Mouse (Mus musculus): Measurements from ENCODE around the gene Lyve1.

Lyve1 gene

DNA sequence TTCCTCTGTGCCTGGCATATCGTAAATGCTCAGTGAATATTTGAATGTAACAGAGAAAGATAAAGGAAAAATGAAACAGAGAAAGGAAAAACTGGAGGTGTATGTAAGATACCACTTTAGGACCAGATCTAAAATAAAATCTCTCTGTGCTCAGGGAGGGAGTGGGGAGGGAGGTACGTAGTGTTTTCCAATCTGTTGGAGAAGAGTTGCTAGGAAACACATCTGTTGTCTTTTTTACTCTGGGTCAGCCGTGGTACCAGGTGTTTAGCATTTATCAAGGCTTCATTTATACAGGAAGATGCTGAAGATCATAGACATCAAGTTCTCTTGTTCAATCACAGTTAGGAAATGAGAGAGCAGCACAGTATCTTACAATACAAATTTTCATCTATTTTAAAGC, 8.5 kb downstream of the Lyve1 start:
- in situ Hi-C loops (cut with MboI; ENCODE audit: low sequenced_read_pairs) = no loop called here

GRCm38 (mm10) chr7:110853611-110854010, 9.4 kb downstream of the Lyve1 start:
- in situ Hi-C loops (cut with MboI; ENCODE audit: low sequenced_read_pairs) = no loop called here

DNA sequence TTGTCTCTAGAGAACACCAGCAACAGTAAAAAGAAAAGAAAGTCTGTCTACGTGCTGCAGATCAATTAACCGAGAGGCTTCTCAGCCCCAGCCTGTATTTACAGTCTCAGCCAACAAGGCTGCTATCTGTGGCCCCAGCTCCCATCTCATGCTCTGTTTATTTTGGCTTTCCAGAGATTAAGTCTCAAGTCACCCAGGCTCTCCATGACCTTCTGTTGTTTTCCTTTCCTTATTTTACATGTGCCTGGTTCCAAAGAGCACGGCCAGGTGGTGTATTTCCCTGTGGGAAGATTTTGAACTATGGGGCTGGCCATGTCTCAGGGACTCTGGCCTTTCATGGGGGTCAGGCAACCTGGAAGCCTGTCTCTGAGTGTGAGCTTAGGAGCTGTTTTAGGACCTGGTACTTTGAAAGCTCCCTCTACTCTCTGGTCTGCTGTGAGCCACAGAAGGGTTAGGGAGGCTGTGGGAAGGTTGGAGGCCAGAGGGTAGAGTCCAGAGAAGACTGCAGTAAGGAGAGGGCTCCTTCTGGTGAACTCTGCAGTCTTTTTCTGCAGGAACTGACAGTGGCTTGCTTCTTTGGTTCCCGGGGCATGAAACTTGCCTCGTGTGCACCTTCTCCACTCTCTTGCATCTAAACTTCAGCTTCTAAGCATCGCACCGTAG, 11.4 kb downstream of the Lyve1 start:
- in situ Hi-C loops (cut with MboI; ENCODE audit: low sequenced_read_pairs) = no loop called here

DNA sequence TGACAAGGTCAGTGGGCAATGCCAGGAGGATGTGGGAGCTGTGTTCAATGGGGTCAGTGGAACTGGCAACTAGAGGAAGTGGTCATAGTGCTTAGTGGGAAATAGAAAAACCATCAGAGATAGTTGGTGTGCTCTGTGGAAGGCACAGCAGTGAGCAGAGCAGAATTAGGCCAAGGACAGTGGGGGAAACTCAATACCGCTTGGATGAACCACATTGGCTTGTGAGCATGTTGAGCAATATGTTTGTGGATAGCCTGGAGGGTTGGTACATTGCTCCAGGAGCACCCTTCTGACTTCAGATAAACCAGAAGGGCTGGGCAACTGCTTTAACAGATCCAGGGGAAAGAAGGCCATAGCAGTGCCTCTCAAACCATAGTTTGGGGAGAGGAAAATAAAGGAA, 14.7 kb downstream of the Lyve1 start:
- in situ Hi-C loops (cut with MboI; ENCODE audit: low sequenced_read_pairs) = no loop called here

DNA sequence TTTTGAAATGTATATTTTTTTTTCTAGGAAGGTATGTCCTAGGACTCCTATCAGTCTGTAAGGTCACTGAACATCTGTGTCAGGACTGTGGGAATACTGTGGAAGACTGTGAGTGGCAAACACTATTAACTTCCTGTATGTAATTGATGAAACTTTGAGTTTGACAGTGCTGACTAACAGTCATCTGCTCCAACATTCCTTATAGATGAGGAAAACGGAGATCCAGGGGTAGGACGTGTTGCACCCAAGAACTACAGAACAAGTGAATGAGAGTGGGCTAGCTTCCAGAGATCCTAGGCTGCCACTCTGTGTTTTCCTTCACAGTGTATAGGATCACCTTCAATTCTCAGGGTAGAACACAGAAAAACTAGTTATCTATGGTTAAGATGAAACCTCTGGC, 15.7 kb downstream of the Lyve1 start:
- in situ Hi-C loops (cut with MboI; ENCODE audit: low sequenced_read_pairs) = no loop called here

DNA sequence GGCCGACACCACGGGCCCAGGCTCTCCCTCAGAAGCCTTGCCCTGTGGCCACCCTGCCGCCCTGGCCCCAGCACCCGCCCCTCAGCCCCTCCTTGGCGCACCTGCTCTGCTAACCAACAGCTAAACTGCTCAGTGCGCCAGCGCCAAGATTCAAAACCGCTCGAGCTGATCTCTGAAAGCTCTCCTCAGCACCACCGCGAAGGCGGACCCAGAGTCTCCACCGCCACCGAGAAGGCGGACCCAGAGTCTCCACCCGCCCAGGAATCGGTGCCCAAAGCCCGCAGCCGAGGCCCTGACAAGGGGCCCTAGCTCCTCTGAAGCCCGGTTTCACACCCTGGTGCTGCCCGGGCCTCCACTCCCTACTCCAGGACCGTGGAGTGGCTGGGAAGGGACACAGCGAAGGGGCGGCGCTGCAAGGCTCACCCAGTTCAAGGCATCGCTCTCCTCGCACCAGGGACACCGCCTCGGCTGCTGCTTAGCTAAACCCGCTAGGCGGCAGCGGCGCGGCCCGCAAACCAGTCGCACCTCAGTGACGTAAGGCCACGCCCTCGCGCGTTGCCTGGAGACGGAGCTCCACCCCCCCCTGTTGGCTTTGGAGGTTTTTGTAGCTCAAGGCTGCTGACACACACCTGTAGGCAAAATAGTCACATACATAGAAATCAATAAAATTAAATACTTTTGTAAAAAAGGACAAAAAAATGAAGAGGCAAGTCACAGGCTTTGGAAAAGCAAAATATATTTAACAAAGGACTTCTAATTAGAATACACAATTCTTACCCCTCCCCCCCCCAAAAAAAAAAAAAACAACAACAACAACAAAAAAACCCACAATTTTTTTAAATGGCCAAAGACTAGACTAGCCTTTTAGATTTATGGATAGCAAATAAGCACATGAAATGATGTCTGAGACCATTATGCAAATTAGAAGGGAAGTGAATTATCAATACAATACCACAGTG, 18.8 kb downstream of the Lyve1 start, which contains the start of gene Rnf141:
TSS of gene Rnf141 (minus strand) at position 542 of the 959 bp plus-strand sequence.
- in situ Hi-C loops (cut with MboI; ENCODE audit: low sequenced_read_pairs) = no loop called here

DNA sequence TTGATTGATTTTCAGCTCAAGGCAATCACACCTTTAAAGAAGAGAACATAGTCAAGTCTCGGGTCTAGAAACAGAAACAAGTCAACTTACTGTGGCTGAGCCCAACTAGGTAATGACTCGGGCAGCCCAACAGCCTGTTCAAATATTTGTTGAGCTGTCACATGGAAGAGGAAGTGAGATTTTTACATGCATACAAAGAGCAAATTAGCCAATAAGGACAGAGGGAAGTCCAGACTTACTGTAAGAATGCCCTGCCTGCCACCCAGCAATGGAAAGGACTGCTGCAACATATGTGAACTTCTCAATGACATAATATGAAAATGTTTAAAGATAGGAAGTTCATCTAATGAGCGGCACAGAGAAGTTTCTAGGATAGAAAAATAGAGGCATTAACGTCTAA, 22.7 kb downstream of the Lyve1 start:
- in situ Hi-C loops (cut with MboI; ENCODE audit: low sequenced_read_pairs) = no loop called here

DNA sequence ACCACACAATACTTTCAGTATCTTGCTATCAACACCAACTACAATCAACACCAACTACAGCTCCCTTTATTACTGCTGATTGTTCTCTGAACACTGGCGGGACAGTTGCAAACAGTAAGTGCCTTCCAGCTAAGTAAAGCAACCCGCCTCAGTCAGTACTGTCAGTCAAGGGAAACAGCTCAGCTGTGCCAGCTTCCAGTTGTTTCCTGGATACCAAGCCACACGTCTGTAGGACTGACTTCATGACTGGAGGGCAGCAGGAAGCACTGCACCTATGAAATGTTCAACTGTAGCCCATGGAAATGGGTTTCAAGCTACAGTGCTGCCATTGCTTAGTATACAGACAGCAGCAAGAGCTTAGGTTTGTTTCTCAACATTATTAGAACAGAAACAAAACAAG, 28.5 kb downstream of the Lyve1 start:
- in situ Hi-C loops (cut with MboI; ENCODE audit: low sequenced_read_pairs) = loop anchor here (10.0 kb wide), 1 partner anchor 90 kb away; no protein-coding TSS in a partner anchor

DNA sequence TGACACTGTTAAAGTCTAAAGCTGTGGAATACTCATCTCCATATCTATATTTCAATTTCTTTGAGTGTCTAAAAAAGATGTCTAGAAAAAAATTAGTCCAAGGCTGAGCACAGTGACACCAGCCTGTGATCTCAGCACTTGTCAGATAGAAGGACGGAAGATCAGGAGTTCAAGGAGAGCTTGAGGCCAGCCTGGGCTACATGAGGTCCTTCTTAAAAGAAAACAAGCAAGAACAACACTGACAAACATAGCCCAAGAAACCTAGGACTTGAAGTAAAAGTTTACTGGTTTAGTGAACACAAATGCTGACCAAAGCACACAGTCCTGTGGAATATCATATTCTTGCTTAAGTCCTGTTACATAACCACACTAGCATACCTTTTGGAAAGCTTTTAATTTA, 29.0 kb downstream of the Lyve1 start:
- in situ Hi-C loops (cut with MboI; ENCODE audit: low sequenced_read_pairs) = loop anchor here (10.0 kb wide), 1 partner anchor 91 kb away; no protein-coding TSS in a partner anchor

DNA sequence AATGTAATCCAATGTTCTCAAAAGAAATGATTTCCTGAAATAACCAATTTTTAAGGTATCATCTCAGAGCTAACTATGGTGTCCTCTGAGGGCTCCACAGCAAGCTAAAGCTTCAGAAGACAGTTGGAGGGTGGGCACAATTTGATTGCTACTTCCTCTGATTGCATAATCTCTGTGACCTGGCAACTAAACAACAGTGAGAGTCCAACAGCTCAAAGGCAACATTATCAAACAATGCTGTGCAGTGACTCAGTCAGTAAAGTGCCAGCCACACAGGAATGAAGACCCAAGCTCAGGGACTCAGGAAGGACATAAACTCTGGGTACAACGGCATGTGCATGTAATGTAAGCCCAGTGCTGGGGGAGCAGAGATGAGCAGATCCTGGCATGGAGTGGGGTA, 30.0 kb downstream of the Lyve1 start:
- in situ Hi-C loops (cut with MboI; ENCODE audit: low sequenced_read_pairs) = loop anchor here (10.0 kb wide), 1 partner anchor 92 kb away; no protein-coding TSS in a partner anchor

- in situ Hi-C loops (cut with MboI; ENCODE audit: low sequenced_read_pairs) = no loop called here
Observed at GRCm38 (mm10) chr7:110823995-110824953, 38.8 kb downstream of the Lyve1 start.

DNA sequence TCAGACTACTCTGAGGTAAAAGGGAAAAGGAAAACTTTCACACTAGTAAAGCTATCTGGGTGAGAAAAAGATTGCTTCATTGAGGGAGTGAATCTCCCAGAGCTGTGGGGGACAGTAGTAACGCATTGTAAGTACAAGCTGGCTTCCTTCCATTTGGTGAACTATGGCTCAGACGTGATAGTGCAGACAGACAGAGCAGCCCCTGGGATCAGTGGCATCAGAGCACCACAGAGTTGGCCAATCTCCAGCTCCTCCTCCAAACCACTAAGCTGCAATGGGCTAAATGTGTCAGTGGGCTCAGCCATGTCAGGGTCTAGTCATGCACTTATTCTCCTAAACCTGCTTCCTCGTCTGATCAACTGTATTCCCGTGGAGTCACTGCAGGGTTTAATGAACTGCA, 39.4 kb downstream of the Lyve1 start:
- in situ Hi-C loops (cut with MboI; ENCODE audit: low sequenced_read_pairs) = no loop called here

GRCm38 (mm10) chr7:110823076-110823475, 40.0 kb downstream of the Lyve1 start:
- in situ Hi-C loops (cut with MboI; ENCODE audit: low sequenced_read_pairs) = no loop called here

DNA sequence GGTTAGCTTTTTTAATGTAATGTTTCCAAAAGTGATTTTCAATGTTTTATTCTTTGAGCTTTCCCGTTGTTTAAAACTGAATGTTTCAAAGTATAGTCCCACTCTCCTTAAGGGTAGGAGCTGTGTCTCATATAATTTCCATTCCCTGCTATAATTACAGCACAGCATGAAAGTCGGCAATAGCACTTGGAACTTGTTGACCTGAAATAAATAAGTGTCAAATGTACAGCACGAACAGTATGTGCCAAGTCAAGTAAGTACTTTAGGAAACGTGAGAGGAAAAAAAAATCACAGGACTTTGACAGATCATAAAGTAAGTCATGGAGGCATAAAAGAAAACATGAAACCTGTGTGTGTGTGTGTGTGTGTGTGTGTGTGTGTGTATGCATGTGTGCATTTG, 41.0 kb downstream of the Lyve1 start:
- in situ Hi-C loops (cut with MboI; ENCODE audit: low sequenced_read_pairs) = no loop called here

GRCm38 (mm10) chr7:110821653-110822052, 41.4 kb downstream of the Lyve1 start:
- in situ Hi-C loops (cut with MboI; ENCODE audit: low sequenced_read_pairs) = no loop called here

GRCm38 (mm10) chr7:110821068-110821467, 42.0 kb downstream of the Lyve1 start:
- in situ Hi-C loops (cut with MboI; ENCODE audit: low sequenced_read_pairs) = no loop called here

DNA sequence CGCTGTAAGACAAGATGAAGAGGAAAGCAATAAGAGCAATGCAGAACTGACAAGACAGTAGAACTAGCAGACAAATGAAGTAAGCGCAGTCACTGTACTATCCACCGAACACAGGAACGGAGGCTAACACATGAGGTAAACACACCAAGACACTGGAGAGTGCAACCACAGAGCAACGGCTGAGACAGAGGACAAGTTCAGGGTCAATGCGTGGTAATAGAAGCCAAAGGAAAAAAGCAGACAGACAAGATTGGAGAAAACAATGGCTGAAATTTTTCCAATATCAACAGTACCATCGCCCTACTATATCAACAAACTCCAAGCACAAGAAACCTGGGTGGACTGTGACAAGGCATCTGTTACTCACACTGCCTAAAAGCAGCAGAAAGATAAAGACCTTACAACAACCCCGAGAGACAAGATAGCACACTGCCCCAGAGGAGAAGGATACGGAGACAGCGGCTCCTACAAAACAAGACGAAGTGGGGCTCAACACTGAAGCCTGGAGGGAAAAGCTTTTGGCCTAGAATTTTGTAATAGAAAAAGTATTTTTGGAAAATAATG, 44.2 kb downstream of the Lyve1 start:
- in situ Hi-C loops (cut with MboI; ENCODE audit: low sequenced_read_pairs) = no loop called here

DNA sequence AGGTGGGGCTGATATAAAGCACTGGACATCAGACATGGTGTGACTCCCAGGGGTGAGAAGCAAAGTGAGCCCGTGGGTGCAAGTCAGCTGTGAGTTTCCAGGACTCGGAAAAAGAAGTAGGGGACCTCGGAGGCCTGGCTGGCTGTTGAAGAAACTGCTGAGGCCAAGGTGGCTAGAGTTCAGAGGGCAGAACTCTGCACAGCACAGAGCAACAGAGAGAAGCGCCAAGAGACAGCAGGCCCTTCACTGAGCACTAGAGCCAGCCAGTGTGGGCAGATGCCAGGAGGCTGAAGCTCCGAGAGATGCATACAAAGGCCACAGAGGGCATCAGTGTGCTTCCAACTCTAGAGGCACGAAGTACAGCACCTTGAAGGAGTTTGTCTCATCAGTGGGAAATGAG, 44.8 kb downstream of the Lyve1 start:
- in situ Hi-C loops (cut with MboI; ENCODE audit: low sequenced_read_pairs) = no loop called here

DNA sequence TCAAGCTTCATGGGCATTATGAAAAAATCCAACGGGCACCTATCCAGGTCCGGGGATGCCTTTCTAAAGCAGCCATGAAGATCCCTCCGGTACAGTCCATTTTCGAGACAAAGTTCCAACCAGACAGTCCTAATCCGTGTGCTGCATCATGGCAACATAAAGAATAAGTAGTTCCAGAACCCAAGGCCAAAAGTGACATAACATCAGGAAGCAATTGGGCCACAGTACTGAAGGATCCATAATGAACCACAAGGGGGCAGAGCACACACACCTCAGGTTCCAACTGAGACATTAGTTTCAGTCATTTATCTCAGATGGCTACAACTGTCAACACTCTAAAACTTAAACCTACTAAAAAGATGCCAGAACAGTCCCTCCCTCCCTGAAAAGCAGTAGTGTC, 47.0 kb downstream of the Lyve1 start:
- in situ Hi-C loops (cut with MboI; ENCODE audit: low sequenced_read_pairs) = no loop called here

DNA sequence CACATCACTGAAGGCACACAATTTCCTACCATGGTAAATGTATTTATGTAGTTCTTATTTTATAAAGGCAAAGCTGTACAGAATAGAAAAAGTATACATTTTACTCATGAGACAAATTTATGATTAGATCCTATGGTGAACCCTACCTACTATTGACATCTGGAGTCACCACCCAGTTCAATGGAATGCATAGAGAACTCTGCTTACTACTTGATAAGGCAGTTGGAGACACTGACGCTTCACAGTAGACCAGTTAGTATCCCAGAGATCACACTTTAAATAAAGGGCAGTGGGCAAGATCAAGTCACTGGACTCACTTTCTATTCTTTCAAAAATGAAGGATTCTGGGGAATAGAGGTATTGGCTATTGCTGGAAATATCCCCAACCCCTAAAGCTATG, 49.1 kb downstream of the Lyve1 start:
- in situ Hi-C loops (cut with MboI; ENCODE audit: low sequenced_read_pairs) = no loop called here

All from CH12F3 (cell line).